Mouse (Mus musculus) cerebellum, adult 18-20 months (tissue): ENCODE results near the gene Tnrc6c.
A peak's percentile ranks its signal among the peaks of the same experiment; 100 is the strongest.

ENCODE experiments used
- DNase-seq, 2 experiments: peaks; one replicate each; pipeline ENCODE4 v3.0.0; 2021

Tnrc6c gene

DNA sequence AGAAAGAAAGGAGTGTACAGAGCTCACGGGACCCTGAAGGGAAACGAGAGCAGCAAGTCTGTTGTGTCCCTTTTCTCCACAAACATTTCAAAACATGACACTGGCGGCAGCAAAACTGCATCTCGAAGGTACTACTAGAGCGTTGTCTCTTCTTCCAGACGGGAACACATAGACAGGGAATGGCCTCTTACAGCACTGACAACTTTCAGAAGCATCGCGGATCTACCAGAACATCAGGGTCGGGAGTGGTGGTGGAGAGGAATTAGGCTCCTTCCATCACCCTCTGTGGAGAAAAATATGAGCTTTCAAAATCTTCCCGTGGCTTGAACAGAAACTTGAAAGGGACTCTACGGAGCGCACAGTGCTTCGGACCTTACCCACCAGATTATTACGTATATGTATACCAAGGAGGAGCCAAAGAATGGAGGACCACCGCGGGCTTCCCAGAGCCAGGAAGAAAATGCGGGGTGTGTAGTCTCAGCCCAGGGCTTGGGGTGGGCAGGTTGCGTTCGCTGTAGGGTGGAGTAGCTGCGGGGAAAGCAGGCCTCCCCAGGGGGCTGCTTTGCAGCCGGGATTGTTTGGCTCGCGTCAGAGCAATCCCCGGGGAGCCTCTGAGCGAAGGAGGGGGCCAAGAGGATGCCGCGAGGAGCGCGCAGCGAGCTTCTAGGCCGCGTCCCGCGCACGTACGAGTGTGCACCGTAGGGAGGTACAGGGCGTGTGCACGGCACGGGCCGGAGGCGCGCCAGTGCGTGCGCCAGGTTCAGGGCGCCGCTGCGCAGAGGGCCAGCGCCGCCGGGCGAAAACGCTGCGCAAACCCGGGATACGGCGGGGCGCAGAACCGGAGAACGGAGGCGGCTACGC, at the start of gene Tnrc6c:
Tnrc6c (plus strand) TSS at position 799 of the 861 bp plus-strand sequence.
- DNase-seq = peak; percentile 83 to 92

- no peak for DNase-seq
These were observed 48.0 kb upstream of the Tnrc6c start for GRCm38 (mm10) chr11:117606137-117606536.

DNA sequence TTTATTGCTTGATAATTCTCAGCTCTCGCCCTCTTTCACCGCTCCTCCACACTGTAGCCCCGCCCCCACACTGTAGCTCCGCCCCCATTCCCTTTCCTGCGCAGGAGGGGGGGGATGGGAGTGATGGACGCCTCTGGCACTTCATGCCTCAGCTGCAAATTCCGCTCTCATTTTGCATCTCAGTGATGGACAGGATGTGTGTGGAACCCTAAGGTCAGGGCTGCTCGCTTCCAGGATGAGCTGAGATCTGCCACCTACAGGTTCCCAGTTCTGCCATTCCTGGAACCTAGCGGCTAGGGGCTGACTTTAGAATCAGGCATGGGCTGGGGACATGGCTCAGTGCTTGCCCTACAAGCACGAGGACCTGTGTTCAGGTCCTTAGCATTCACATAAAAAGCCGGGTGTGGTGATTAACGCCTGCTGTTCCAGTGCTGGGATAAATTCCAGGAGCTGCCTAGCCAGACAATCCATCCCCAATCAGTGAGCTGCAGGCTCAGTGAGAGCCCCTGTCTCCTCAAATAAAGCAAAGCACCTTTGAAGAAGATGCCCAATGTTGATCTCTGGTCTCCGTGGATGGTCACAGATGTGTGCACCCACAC, 47.4 kb upstream of the Tnrc6c start:
- DNase-seq = peak in 1 of 2 experiments; percentile 24

- no peak for DNase-seq
These were observed 45.8 kb upstream of the Tnrc6c start for GRCm38 (mm10) chr11:117608141-117608789.

DNA sequence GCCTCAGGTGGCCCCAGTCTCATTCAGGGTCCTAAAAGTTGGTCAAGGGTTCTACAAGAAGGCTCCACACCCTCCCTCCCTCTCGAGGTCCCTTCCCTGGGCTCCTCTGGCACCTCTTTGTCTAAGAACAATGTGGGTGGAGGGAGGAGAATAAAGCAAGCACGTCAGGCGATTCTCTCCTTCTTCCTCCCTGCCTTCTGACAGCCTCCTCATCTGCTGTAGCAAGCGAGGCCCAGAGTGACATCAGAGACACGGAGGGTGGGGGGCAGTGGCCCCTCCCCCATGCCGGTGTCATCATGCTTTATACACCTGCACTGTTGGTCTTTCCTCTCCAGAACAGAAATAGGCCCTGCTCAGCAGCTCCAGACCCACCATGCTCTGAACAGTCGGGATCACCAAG, 45.1 kb upstream of the Tnrc6c start:
- DNase-seq = no peak

DNA sequence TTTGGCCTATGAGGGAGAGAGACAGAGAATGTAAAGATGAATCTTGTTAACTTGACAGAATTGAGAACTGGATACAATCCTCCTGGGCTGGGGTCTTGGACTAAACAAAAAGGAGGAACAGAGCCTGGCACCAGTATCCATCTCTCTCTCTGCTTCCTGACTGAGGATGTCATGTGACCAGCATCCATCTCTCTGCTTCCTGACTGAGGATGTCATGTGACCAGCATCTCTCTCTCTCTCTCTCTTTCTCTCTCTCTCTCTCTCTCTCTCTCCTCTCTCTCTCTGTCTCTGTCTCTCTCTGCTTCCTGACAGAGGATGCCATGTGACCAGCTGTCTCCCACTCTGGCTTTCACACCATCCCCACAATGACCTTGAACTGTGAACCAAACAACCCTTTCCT, 43.5 kb upstream of the Tnrc6c start:
- DNase-seq = no peak

GRCm38 (mm10) chr11:117611068-117611467, 43.0 kb upstream of the Tnrc6c start:
- DNase-seq = peak in 1 of 2 experiments; percentile 30

DNA sequence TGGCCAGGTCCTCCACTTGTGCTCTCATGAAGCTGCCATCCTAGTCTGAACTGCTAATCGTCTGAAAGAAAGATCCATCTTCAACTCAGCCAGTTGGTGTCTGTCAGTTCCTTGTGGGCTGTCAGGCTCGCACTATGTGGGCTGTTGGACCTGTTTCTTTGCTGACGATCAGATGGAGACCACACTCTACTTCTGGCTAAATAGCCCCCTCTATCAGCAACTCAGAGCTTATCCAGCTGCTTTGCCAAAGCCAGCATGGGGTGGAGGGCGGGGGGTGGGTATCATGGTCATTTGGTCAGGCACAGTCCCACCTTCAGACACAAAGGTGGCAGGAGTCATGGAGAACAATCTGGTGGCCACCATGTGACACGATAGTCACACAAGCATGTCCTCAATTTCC, 42.2 kb upstream of the Tnrc6c start:
- no peak for DNase-seq

- DNase-seq = no peak
These were observed 41.2 kb upstream of the Tnrc6c start for GRCm38 (mm10) chr11:117612885-117613284.

DNA sequence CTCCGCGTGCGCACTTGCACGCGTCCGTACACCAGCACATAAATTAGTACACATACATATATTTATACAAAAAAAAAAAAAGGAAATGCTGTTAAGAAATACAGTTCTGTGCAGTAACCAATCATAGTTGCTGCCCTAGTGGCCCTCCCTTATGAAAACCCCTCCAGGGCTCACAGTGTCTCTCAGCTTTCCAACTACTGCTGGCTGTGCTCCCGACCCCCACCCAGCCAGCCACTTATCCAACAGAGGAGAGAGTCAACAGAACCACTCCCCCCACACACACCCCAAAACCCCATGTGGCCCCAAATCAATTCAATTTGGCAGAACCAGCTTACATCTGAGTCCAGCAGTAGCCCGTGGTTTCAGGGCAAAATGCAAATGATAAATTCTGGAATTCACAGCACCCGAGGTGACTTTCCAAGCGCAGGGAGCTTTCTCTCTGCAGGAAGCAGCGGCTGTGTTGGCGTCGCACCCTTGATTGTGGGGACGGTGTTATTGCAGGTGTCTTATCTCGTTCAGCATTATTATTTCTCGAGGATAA, 36.7 kb upstream of the Tnrc6c start:
- DNase-seq = no peak

DNA sequence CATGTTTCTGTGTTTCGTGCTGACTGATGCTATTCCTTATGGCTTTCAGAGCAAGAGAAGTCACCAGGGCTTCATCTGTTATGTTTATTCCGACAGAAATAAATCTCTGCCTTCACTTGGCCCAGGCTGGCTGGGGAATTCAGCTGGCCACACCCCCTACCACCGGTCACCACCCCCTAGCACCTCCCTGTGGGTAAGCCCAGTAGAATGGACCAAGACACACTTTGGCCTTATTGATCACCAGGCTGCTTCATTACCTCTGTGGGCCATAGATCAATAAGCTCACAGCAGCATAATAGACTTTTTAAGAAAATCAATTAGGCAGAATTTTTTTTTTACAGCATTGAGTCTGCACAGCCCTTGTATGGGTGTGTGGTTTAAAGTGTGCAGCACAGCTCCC, 35.9 kb upstream of the Tnrc6c start:
- no peak for DNase-seq

DNA sequence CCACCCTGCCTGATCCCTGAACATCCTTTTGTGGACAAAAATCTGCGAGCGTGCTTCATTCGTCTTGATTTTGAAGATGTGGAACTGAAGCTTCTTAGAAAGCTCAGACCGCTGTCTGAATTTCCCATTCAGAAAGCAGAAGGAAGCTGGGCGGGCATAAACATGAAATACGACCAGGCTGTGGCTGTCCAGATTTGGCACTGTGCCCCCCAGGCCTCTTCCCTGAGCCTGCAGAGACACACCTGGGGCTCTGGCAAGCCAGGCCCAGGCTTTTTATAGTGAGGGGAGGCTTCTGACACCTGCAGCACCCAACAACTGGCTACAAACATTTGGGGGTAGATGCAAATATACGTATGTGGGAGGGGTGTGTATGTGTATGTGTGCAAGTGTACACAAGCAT, 35.3 kb upstream of the Tnrc6c start:
- DNase-seq = no peak

GRCm38 (mm10) chr11:117619581-117619980, 34.5 kb upstream of the Tnrc6c start:
- no peak for DNase-seq

GRCm38 (mm10) chr11:117625196-117625595, 28.9 kb upstream of the Tnrc6c start:
- DNase-seq = peak; percentile 30 to 44

DNA sequence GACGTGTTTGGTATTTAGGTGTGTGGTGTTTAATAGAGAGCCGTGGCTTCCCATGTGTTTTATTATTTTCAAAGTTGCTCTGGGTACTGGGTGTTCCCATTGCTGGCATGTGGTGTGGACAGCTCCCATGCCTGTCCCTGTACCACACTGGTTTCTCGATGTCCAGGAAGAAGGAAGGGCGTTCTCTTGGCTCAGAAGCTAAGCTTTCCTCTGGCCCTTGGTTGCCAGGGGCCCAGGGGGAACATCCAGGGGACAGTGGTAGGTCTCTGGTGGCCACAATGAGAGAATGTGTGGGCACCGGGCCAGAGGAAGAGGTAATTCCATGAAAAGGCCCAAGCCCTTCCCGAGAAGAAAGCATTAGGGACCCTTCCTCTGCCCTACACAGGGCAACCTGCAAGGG, 27.5 kb upstream of the Tnrc6c start:
- DNase-seq = peak; percentile 33 to 53

- DNase-seq = peak; percentile 63 to 72
These were observed 27.0 kb upstream of the Tnrc6c start for GRCm38 (mm10) chr11:117627060-117627562.

- DNase-seq = peak in 1 of 2 experiments; percentile 51
These were observed 26.3 kb upstream of the Tnrc6c start for GRCm38 (mm10) chr11:117627746-117628311.

- DNase-seq = peak; percentile 88 to 89
These were observed 25.7 kb upstream of the Tnrc6c start for GRCm38 (mm10) chr11:117628312-117628779.

DNA sequence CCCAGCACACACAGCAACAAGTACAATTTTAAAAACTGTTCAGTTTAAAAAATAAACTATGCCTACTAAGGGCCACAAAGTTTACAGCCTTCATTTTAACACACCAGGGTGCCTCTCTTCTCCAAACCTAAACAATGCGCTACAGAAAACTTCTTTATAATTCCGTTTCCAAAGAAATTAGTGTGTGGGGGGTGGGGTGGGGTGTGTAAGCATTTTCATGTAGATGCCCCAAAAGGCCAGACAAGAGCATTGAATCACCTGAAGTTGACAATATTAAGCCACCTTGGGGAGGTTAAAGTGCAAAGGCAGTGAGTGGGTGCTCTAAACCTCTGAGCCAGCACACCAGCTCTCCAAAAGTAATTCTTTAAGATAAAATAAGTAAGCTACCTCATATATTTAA, 24.2 kb upstream of the Tnrc6c start:
- no peak for DNase-seq

- DNase-seq = no peak
These were observed 23.1 kb upstream of the Tnrc6c start for GRCm38 (mm10) chr11:117630868-117631565.

GRCm38 (mm10) chr11:117633310-117633709, 20.8 kb upstream of the Tnrc6c start:
- no peak for DNase-seq

GRCm38 (mm10) chr11:117638386-117638785, 15.7 kb upstream of the Tnrc6c start:
- DNase-seq = no peak
